Mouse (Mus musculus) MEL-GATA-1-ER (cell line): ENCODE results near the gene Myo1a.
"Not testable (repeated sequence)": the region's sequence is repeated elsewhere in the genome, so short reads cannot be mapped to it uniquely, and the experiment has no call there.

Experiments
- DNase-seq: peaks from one replicate; pipeline ENCODE4 v3.0.0-alpha.2; 2012; ENCODE audit warnings: low read depth; ENCODE audit errors: extremely low read depth

Gene Myo1a

GRCm38 (mm10) chr10:127704766-127705220, at the start of gene Myo1a:
Gene Myo1a, plus strand, starts transcription at chr10:127705170.
- DNase-seq = no peak

GRCm38 (mm10) chr10:127657617-127658016, 47.4 kb upstream of the Myo1a start:
- DNase-seq = not testable (repeated sequence)

GRCm38 (mm10) chr10:127658076-127658475, 46.9 kb upstream of the Myo1a start:
- DNase-seq = no peak

GRCm38 (mm10) chr10:127659551-127659950, 45.4 kb upstream of the Myo1a start:
- no peak for DNase-seq

GRCm38 (mm10) chr10:127661291-127661914, 43.6 kb upstream of the Myo1a start:
- no peak for DNase-seq

- DNase-seq = no peak
Measured at GRCm38 (mm10) chr10:127661915-127662663, 42.9 kb upstream of the Myo1a start.

GRCm38 (mm10) chr10:127662666-127663253, 42.2 kb upstream of the Myo1a start:
- no peak for DNase-seq

- DNase-seq = no peak
Measured at GRCm38 (mm10) chr10:127663590-127663989, 41.4 kb upstream of the Myo1a start.

- DNase-seq = no peak
Measured at GRCm38 (mm10) chr10:127664166-127664565, 40.8 kb upstream of the Myo1a start.

GRCm38 (mm10) chr10:127664891-127665290, 40.1 kb upstream of the Myo1a start:
- DNase-seq = no peak

- no peak for DNase-seq
Measured at GRCm38 (mm10) chr10:127665366-127666181, 39.4 kb upstream of the Myo1a start.

GRCm38 (mm10) chr10:127666501-127667268, 38.3 kb upstream of the Myo1a start, which contains the start of gene Nemp1:
Gene Nemp1, plus strand, starts transcription at chr10:127666901.
- no peak for DNase-seq

GRCm38 (mm10) chr10:127667269-127668092, 37.5 kb upstream of the Myo1a start:
- no peak for DNase-seq

- no peak for DNase-seq
Measured at GRCm38 (mm10) chr10:127668093-127669050, 36.6 kb upstream of the Myo1a start, which contains the start of gene Nab2. Gene Nab2, minus strand, starts transcription at chr10:127668568.

- no peak for DNase-seq
Measured at GRCm38 (mm10) chr10:127669170-127669569, 35.8 kb upstream of the Myo1a start.

- DNase-seq = no peak
Measured at GRCm38 (mm10) chr10:127670185-127670584, 34.8 kb upstream of the Myo1a start.

GRCm38 (mm10) chr10:127671276-127671675, 33.7 kb upstream of the Myo1a start:
- DNase-seq = no peak

GRCm38 (mm10) chr10:127674046-127674655, 30.8 kb upstream of the Myo1a start:
- DNase-seq = no peak
